Mouse (Mus musculus) neural tube, embryonic 14.5 days (tissue): Measurements from ENCODE around the gene Capn15. TPM values are rescaled to one million over a fixed set of nuclear protein-coding genes. Genes with fewer than 3 reads are reported as not detected.

Experiments used
- ATAC-seq: fragments of 200-750 bp; cut with Nextera tagmentation; 2 replicates; pipeline ENCODE4 v1.8.0; 2017; ENCODE audit warnings: low read depth, mild to moderate bottlenecking, moderate TSS enrichment, moderate library complexity
- H3K27ac ChIP-seq: fragments of 300-500 bp; sonication (generic); 2 replicates; pipeline ENCODE4 v1.5.1; 2014; ENCODE audit warnings: low read depth, mild to moderate bottlenecking, control low read depth, low read length, moderate library complexity, mixed read lengths
- H3K27me3 ChIP-seq: fragments of 300-500 bp; sonication (generic); 2 replicates; pipeline ENCODE4 v1.6.1; 2014; ENCODE audit warnings: low read length; ENCODE audit not compliant: control insufficient read depth, insufficient read depth
- H3K36me3 ChIP-seq: fragments of 300-500 bp; sonication (generic); 2 replicates; pipeline ENCODE4 v1.6.1; 2014; ENCODE audit warnings: low read length, mixed read lengths; ENCODE audit not compliant: control insufficient read depth, insufficient read depth
- H3K4me1 ChIP-seq: fragments of 300-500 bp; sonication (generic); 2 replicates; pipeline ENCODE4 v1.6.1; 2014; ENCODE audit warnings: low read length; ENCODE audit not compliant: control insufficient read depth, insufficient read depth
- H3K4me2 ChIP-seq: fragments of 300-500 bp; sonication (generic); 2 replicates; pipeline ENCODE4 v1.6.1; 2014; ENCODE audit warnings: mild to moderate bottlenecking, low read depth, low read length, control low read depth
- H3K4me3 ChIP-seq: fragments of 300-500 bp; sonication (generic); 2 replicates; pipeline ENCODE4 v1.5.1; 2014; ENCODE audit warnings: low read depth, low read length, control low read depth, mixed read lengths
- H3K9ac ChIP-seq: fragments of 300-500 bp; sonication (generic); replicated peaks from 2 replicates; pipeline ENCODE4 v1.6.1; 2014; ENCODE audit warnings: low read depth, mild to moderate bottlenecking, control low read depth, low read length, mixed read lengths
- H3K9me3 ChIP-seq: fragments of 300-500 bp; sonication (generic); 2 replicates; pipeline ENCODE4 v1.6.1; 2016; ENCODE audit warnings: low read length; ENCODE audit not compliant: control insufficient read depth
- WGBS: fragments of 180-500 bp; shearing (Covaris S2); extraction: QIAGEN DNeasy Blood & Tissue Kit; methylation state at CpG from one replicate; pipeline ENCODE4 v1.1.7; 2014; 5-methylcytosine and 5-hydroxymethylcytosine counted together
- polyA plus RNA-seq: library from polyadenylated mRNA; unstranded; fragments of >200 nt; fragmentation: Nextera tagmentation; extraction: Ambion mirVana; gene quantifications from 2 replicates; pipeline ENCODE4 v1.2.1, GENCODE M21; 2014

Gene Capn15
- polyA plus RNA-seq, 1 experiment from 2014 or later, result 24.6 TPM

DNA sequence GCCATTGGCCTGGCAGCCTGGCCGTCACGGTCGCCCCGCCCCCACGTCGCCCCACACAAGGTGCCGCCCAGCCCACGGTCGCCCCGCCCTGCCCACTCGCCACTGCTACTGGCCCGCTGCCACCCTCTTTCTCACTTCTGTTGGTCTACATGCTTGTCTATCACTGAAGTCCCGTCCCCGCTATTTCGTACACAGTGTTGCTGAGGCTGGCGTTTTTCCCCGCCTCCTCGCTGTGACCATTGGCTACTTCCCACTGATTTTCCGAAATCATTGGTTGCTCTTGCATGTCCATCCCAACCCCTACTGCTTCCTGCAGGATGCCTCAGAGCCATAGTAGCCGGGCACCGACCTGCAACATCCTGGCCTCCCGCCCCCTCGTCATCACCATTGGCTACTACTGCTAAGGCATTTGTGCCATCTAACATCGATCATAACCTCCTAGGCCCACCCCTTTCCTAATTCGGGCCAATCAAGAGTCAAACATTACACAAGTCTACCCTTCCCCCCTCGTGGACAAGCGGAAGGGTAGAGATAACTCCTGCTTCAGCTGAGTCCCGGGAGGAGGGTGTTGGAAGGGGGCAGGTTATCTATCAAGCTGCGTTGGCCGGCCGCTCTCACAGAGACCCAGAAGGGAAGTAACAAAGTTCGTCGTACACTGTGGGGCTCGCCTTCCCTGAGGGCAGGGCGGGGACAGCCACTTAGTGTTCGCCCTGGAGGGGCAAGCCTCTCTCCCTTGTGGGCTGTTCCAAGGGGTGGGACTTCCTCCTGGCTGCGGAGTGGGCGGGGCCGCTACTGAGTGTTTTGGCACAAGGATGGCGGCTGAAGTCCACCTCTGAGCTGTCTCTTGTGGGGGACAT is 65.6 kb downstream of the Capn15 start:
- H3K4me1 ChIP-seq, result peaks cover 16% of the 10 kb centered on the region
- H3K27ac ChIP-seq, result peak overlapping the region; percentile 93
- peak overlapping the region; percentile 96 for H3K4me3 ChIP-seq
- H3K9me3 ChIP-seq, result no peaks in the 10 kb centered on the region
- H3K9ac ChIP-seq, result peak overlapping the region; percentile 86
- peak; percentile 98 for ATAC-seq
- H3K36me3 ChIP-seq, result no peaks in the 10 kb centered on the region
- H3K27me3 ChIP-seq, result no peaks in the 10 kb centered on the region
- H3K4me2 ChIP-seq, result peak overlapping the region; percentile 65
- under 1% methylated on average over 33 of the region's 40 CpGs for WGBS

DNA sequence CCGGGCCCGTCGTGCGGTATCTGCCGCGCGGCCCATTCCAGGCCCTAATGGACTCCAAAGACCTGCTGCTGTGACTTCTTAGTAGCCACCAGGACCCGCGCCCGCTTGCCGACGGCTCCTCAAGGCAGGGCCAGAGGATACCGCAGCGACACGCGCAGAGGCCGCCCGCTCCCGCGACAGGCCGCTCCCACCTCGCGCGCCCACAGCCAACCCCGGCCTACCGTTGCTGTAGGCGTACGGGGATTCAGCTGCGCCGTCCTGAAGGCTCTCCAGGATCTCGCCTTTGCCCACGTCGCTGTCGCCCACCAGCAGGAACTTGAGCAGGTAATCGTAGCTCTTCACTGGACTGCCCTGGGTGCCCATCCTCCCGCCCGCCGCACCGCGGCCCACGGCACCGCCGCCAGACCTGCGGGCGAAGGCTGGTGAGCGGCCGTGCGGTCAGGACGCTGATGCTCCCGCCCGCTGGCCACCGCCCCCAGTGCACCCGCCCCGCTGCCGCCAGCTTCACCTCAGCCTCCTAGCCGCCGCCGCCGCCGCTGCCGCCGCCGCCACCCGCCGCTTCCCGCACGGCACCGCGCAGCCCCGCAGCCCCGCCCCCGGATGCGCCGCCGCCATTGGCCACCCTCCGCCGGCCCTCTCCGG is 66.3 kb downstream of the Capn15 start, which contains the start of gene Rab40c:
TSS of gene Rab40c (minus strand) at position 584 of the 642 bp plus-strand sequence.
- H3K9me3 ChIP-seq, result no peaks in the 10 kb centered on the region
- peak within 1 kb of the TSS; percentile 86 for H3K9ac ChIP-seq
- H3K4me3 ChIP-seq, result peak within 1 kb of the TSS; percentile 96
- peak within 1 kb of the TSS; percentile 93 for H3K27ac ChIP-seq
- WGBS, result under 1% methylated on average over 54 of the region's 78 CpGs
- no peaks in the 10 kb centered on the region for H3K36me3 ChIP-seq
- no peaks in the 10 kb centered on the region for H3K27me3 ChIP-seq
- ATAC-seq, result peak; percentile 3
- H3K4me2 ChIP-seq, result peak within 1 kb of the TSS; percentile 84
- peaks cover 16% of the 10 kb centered on the region for H3K4me1 ChIP-seq

DNA sequence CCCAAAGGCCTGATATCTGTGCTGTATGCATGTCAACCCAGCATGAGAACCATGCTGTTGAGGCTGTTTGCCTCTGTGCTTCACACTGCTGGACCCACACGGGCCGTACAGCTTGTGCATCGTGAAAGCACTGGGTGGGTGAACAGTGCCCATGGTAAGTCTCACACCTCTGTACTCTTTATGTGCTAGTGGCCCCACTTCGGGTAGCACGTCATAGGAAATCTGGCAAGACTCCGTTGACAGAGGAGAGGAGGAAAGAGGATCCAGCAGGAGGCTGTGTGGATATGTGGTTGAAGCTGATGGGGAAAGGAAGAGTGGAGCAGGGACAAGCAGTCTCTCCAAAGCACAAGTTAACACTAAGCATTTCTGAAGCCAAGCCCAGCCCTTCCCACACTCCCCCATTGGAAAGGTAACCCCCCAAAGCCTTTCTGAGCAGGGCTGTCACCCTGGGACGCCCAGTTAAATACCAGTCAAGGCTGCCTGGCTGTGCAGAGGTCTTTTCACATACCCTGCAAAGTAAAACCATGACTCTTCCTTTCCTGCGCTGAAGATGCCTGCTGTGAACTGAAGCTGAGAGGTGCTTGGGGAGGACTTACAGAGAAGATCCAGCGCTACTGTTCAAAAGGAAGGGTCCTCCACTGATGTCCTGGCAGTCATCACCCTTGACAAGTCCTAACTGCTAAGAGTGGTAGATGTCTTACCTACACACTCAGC is 67.4 kb downstream of the Capn15 start:
- WGBS, result 87% methylated on average over 9 of the region's 9 CpGs
- Histone ChIP-seq H3K27me3 (no peaks in the 10 kb centered on the region), H3K4me1 (peaks cover 16% of the 10 kb centered on the region), H3K9me3 (no peaks in the 10 kb centered on the region), H3K36me3 (no peaks in the 10 kb centered on the region), H3K9ac (peak overlapping the region; percentile 86), H3K27ac (no peak overlapping the region), H3K4me2 (peak overlapping the region; percentile 84), H3K4me3 (peak overlapping the region; percentile 96)
- ATAC-seq, result no peak

DNA sequence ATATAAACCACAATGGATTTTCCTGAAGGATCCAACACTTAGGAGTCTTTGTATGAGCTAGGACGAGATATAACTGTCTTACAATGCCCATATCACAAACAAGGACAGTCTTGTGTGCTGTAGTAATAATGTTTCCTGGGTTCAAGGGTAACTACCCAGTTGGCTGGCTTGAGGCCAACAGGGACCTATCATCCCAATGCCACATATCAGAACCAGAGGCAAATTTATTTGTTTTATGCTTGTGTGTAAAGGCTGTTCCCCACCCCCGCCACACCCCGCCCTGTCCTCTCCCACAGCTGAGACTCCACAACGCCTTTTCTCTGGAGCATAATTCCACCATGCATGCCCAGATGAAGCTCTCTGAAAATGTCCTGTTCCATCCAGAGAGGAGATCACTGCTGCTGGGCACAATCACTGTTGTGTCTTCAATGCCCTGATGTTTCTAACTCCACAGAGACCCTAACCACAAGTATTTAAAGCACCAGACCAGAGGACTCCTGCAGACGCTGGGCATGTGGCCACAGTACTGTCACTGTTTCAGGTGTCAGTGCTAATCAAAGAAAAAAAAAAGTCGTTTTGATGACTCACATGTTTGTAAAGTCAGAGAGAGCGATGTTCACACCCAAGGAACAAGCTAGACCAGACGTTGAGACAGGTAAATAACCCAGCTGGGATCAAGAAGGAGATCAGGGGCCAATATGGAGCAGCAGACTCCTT is 68.5 kb downstream of the Capn15 start:
- H3K27ac ChIP-seq, result no peak overlapping the region
- ATAC-seq, result no peak
- WGBS, result 80% methylated on average over 8 of the region's 8 CpGs

DNA sequence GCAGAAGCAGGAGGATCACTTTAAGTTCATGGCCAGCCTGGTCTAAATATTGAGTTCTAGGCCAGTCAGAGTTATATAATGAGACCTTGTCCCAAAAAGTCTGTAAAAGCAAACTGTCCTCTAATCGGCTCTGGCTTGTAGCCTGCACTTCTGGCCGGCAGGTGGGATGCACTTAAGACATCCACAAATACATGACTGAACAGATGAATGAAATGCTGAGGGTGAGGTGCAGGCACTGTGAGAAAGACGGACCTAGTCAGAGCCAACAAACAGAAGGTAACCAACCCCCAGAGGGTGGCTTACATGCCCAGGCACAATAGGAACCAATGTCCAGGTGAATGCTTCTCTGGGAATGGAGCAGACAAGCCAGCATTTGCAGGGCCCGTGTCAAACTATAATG is 71.3 kb downstream of the Capn15 start:
- Histone ChIP-seq H3K4me3 (no peak overlapping the region), H3K4me1 (peaks cover 16% of the 10 kb centered on the region), H3K36me3 (no peaks in the 10 kb centered on the region), H3K9me3 (no peaks in the 10 kb centered on the region), H3K27ac (no peak overlapping the region), H3K9ac (no peak overlapping the region), H3K4me2 (no peak overlapping the region), H3K27me3 (no peaks in the 10 kb centered on the region)
- 86% methylated on average over 4 of the region's 4 CpGs for WGBS
- no peak for ATAC-seq

More for the DNA sequence above, 68.5 kb downstream of the Capn15 start:
- Histone ChIP-seq H3K4me2 (no peak overlapping the region), H3K27me3 (no peaks in the 10 kb centered on the region), H3K9ac (no peak overlapping the region), H3K4me3 (no peak overlapping the region), H3K4me1 (peaks cover 16% of the 10 kb centered on the region), H3K9me3 (no peaks in the 10 kb centered on the region), H3K36me3 (no peaks in the 10 kb centered on the region)

DNA sequence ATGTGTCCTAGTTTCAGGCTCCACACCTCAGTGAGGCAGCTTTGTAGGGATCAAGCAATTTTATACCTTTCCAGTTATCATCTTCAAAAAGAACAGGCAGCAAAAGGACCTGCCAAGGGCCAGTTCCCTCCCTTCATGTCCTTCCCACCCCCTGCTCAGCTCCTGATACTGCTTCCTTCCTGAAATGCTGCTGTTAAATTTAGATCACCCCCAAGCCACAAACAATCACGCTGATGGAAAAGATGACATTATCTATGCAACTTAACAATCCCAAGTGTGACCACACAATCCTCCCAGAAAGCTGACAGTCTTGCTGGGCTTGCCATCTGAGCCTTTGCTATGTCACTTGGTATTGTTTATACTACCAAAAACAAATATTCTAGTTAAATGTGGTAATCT is 71.7 kb downstream of the Capn15 start:
- no peak for ATAC-seq
- H3K27me3 ChIP-seq, result no peaks in the 10 kb centered on the region
- H3K4me2 ChIP-seq, result no peak overlapping the region
- H3K4me1 ChIP-seq, result peaks cover 15% of the 10 kb centered on the region
- no peaks in the 10 kb centered on the region for H3K9me3 ChIP-seq
- H3K4me3 ChIP-seq, result no peak overlapping the region
- no peaks in the 10 kb centered on the region for H3K36me3 ChIP-seq
- 74% methylated on average over 1 of the region's 1 CpGs for WGBS
- H3K9ac ChIP-seq, result no peak overlapping the region
- no peak overlapping the region for H3K27ac ChIP-seq

DNA sequence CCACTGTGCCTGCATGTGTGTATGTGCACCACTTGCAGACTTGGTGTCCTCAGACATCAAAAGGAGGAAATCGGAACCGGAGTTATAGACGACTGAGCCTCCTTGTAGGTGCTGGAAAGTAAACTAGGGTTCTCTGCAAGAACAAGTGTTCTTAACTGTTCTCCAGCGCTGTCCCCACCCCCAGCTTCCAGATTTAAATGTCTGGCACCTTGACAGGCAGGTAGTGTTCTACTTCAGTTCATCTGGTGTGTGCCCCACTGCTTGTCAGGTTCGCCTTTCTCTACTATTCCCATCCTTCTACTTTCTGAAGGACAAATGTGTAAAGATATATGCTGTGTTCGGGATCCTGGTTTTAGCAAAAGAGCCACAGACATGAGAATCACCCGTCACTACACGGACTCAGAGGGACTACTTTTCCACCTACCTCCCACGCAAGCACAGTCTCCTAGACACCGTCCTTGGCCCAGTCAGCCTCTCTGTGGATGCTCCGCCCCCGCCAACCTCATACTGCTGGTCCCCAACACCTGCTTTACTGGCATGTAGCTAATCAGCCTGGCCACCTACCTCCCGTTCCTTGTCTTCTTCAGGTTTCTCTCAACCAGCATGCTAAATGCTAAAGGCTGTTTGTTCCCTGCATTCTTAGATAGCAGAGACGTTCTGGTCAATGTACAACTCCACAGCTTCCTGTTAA is 72.3 kb downstream of the Capn15 start:
- no peak for ATAC-seq
- H3K9ac ChIP-seq, result no peak overlapping the region
- no peak overlapping the region for H3K4me3 ChIP-seq
- no peaks in the 10 kb centered on the region for H3K9me3 ChIP-seq
- no peaks in the 10 kb centered on the region for H3K36me3 ChIP-seq
- H3K4me1 ChIP-seq, result peaks cover 10% of the 10 kb centered on the region
- no peaks in the 10 kb centered on the region for H3K27me3 ChIP-seq
- H3K27ac ChIP-seq, result no peak overlapping the region
- 91% methylated on average over 14 of the region's 14 CpGs for WGBS
- no peak overlapping the region for H3K4me2 ChIP-seq

DNA sequence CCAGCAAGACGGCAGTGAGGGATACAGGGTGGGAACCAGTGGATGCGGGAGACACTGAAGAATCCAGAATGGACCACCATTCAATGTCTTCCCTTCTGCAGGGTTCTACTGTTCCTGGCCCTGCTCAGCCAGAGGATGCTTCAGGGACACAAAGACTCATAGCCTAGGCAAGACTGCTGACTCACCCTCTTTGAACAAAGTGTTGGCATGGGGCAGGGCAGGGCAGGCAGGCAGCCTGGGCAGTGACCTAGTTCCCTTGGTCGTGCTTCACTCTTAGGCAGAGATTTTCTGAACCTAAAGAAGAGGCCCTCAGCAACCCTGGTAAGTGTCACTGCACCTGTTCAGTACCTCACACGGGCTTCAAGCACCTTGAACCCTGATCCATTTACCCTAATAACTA is 73.8 kb downstream of the Capn15 start:
- ATAC-seq, result no peak
- Histone ChIP-seq H3K4me1 (no peaks in the 10 kb centered on the region), H3K9me3 (no peaks in the 10 kb centered on the region), H3K27ac (no peak overlapping the region), H3K9ac (no peak overlapping the region), H3K27me3 (no peaks in the 10 kb centered on the region), H3K4me2 (no peak overlapping the region), H3K36me3 (no peaks in the 10 kb centered on the region), H3K4me3 (no peak overlapping the region)
- 92% methylated on average over 4 of the region's 4 CpGs for WGBS
